Mouse (Mus musculus): ENCODE data around the gene Inf2.

DNA sequence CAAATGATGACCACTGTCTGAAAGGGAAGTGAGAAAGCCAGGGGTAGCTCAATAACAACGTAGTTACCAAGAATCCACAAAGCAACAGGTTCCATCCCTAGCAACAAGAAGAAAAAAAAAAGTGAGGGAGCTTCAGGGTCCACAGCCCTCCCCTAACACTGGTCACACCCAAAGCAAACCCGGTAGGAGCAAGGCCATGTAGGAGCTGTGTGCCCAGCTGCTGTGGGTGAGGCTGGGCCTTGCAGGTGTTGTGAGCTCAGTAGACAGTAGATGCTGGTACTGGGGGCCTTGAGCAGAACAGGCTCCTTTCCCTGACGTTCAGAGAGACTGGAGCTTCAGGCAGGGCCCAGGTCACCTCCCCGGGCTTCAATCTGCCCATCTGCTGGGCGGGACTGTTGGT, 36.1 kb upstream of the Inf2 start:
- TF ChIP-seq POLR2A (IDR thresholded peaks at IDR 0.05; ENCODE audit: insufficient read depth, low read length) (no peak), CTCF (IDR thresholded peaks at IDR 0.05; ENCODE audit: low read depth, low read length) (no peak), EP300 (IDR thresholded peaks at IDR 0.05; ENCODE audit: insufficient read depth, low read depth, low read length) (no peak)
